Comparison of ENCODE assay signal across 8 mouse cellular contexts in genomic region chr6:42372816-42373547, GRCm38 (mm10). TPM values are rescaled to one million over a fixed set of nuclear protein-coding genes. Genes with fewer than 3 reads are reported as not detected.
DNase-seq lines count a peak whose midpoint lies in the region; ATAC-seq lines count a peak whose summit lies in the region.

Gene Epha1 (minus strand): TSS chr6:42373268.

- peaks cover 43% of the 10 kb centered on the region for H3K4me1 ChIP-seq in heart, embryonic 16.5 days (ENCODE audit: control insufficient read depth, insufficient read depth, low read length)

- H3K36me3 ChIP-seq in heart, embryonic 16.5 days (ENCODE audit: control insufficient read depth, insufficient read depth), result no peaks in the 10 kb centered on the region

- peak within 1 kb of the TSS; percentile 96 for H3K4me2 ChIP-seq in heart, embryonic 16.5 days (ENCODE audit: low read depth, low read length)

- H3K9ac ChIP-seq in heart, embryonic 16.5 days (ENCODE audit: low read length), result peak within 1 kb of the TSS; percentile 76

- no peaks in the 10 kb centered on the region for H3K27me3 ChIP-seq in heart, embryonic 16.5 days (ENCODE audit: control insufficient read depth, insufficient read depth, low read length)

- peak; percentile 59 to 85 for DNase-seq in heart, adult 18-20 months
- DNase-seq in heart, postnatal 25 days (ENCODE audit: low spot score), result no peak
- peak; percentile 76 for DNase-seq in ZHBTc4 (ENCODE audit: low read depth, low spot score)
- peak; percentile 84 for DNase-seq in embryo, embryonic 10.5 days (ENCODE audit: low spot score)
- DNase-seq in kidney, postnatal 25 days, result peak; percentile 74 to 87
- peak; percentile 45 to 79 for DNase-seq in spleen, postnatal 4 days (ENCODE audit: low spot score in 2 of 2)

- WGBS in heart, embryonic 16.5 days, result 1% methylated on average over 36 of the region's 36 CpGs

- intact Hi-C loops in heart, postnatal 25 days (cut with DNase I), result no loop called here

- peak within 1 kb of the TSS; percentile 58 for H3K27ac ChIP-seq in heart, embryonic 16.5 days (ENCODE audit: low read length)

- ATAC-seq in heart, embryonic 16.5 days (replicated peaks; ENCODE audit: extremely low read depth, insufficient read depth, low FRiP score), result peak; percentile 24; the same call in 1 of the 2 replicates
- peak; percentile 51 for ATAC-seq in megakaryocyte, adult 5-6 weeks (ENCODE audit: poor library complexity, severe bottlenecking)

- no peaks in the 10 kb centered on the region for H3K9me3 ChIP-seq in heart, embryonic 16.5 days (replicated peaks; ENCODE audit: control insufficient read depth, low read length)

- H3K4me3 ChIP-seq in heart, embryonic 16.5 days (ENCODE audit: low read length), result peak within 1 kb of the TSS; percentile 66

RNA-seq across cellular contexts. Expression of gene Epha1, which starts in this region (rescaled TPM):
- under 1 TPM; 0.20 to 0.26 TPM for total RNA-seq in heart, adult 18-20 months (2021)
- under 1 TPM; 0.26 to 0.31 TPM for total RNA-seq in heart, postnatal 25 days (2021)
- 1.9 and 2.9 TPM in 2 replicates for polyA plus RNA-seq in heart, embryonic 16.5 days (2015; fragmentation: Nextera tagmentation; extraction: Ambion mirVana)
- total RNA-seq in megakaryocyte, adult 5-6 weeks (2015), result not detected in 2 replicates
- not detected in 2 replicates for total RNA-seq in megakaryocyte, adult 5-6 weeks (2017)

Comparison
In these comparisons a context has a peak if more than half of its experiments do, and no peak if none do; other contexts are left out.
1. Peak in DNase-seq in heart, adult 18-20 months; RNA of the gene not detected or under 1 TPM.
2. Peak in ATAC-seq in megakaryocyte, adult 5-6 weeks; RNA of the gene not detected or under 1 TPM.